Mouse (Mus musculus) heart, postnatal 14 days (tissue): ENCODE results near the gene Wdr60. TPM values are rescaled to one million over a fixed set of nuclear protein-coding genes. Genes with fewer than 3 reads are reported as not detected.

Experiments used
- DNase-seq, 2 experiments: peaks; one replicate each; pipeline ENCODE4 v3.0.0; 2021 to 2022
- intact Hi-C: fragments of 180-260 bp; cut with DNase I; formaldehyde crosslinking; loops from one replicate; pipeline ENCODE4 v1.15.1; 2025
- microRNA-seq, 2 experiments: library from miRNA; unstranded; fragments of <30 nt; microRNA quantifications; one replicate each; pipeline ENCODE4 v1.2.0; 2021 to 2022
- total RNA-seq, 2 experiments: library from RNA; stranded (reverse); gene quantifications; 2 replicates each; pipeline ENCODE4 v1.2.3; 2021

Gene Wdr60
- total RNA-seq, 2 experiments from 2014 or later, result 2.7 to 2.8 TPM

DNA sequence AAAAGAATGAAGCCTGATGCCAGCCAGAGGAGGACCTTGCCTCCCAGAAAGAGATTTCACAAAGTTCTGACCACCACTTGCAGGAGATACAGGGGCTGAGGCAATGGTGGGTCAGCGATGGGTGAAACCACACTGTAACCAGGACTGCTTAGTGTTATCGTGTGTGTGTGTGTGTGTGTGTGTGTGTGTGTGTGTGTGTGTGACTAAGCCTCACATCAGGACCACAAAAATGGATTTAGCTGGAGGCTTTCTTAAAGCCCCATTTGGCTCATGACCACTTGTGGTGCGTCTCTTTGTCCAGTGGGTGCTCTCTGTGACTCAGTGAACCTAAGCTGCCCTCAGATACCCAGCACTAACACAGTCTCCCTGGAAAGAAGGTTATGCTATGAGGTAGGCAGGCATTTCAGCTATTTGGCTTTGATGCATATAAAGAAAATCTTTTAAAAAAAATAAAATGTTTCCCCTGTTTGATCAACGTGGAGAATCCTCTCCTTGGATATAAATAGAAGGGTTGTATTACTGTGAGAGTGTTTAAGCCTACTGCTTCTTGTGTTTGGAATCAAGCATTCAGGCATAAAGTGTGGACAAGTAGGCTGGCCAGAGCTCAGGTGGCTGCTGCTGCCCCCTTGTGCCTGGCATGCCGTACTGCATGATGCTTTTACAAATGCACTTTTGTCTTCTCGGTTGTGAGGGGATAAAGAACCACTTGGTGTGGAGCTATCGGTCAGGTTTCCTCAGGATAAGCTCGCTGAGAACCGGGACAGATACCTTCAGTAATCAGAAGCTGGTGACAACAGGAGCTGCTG lies 60.4 kb downstream of the Wdr60 start:
- intact Hi-C loops, result loop anchor here (2.0 kb wide), 1 partner anchor 132 kb away; no protein-coding TSS in a partner anchor
- DNase-seq, result peak; percentile 67 to 76

- intact Hi-C loops, result no loop called here
- DNase-seq, result no peak
These were observed 64.0 kb downstream of the Wdr60 start for GRCm38 (mm10) chr12:116198791-116199190.

DNA sequence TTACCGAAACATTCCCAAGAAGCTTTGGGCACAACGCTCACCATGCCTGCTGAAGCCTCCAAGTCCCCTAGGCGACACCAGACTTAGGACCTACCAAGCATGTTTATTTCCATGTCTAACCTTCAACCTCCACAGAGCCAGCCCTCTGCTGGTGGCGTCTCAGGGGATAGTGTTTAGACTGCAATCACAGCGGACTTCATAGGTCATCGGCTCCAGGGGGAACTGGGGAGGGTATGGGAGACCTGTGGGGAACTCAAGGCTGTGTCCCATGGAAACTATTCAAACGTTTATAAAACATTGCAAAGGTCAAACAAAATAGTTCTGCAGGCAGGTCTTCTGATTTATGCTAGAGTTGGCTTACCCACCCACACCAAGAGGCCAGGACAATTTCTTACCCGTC lies 66.6 kb downstream of the Wdr60 start:
- intact Hi-C loops, result no loop called here
- no peak for DNase-seq

GRCm38 (mm10) chr12:116194641-116195040 lies 68.2 kb downstream of the Wdr60 start:
- intact Hi-C loops, result no loop called here
- no peak for DNase-seq

DNA sequence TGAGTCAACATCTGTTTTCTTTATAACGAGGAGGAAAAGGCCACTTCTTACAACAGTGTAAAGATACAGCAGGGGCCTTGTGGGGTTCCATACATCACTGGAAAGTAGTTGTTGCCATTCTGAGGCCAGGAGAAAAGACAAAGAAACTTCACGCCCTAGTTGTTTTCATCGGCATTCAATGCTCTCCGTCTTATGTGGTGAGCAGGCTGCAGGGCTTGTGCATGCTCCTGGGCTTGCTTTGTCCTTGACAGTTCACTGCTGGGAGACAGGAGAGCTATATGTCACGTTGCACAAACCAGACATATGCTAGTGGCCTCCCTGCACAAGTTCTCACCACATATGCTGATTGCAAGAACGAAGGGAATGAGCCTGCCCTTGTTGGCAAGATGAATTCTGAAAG lies 68.9 kb downstream of the Wdr60 start:
- no peak for DNase-seq
- intact Hi-C loops, result no loop called here

- intact Hi-C loops, result no loop called here
- no peak for DNase-seq
These were observed 79.4 kb downstream of the Wdr60 start for GRCm38 (mm10) chr12:116183212-116183935.

- DNase-seq, result no peak
- intact Hi-C loops, result no loop called here
These were observed 80.4 kb downstream of the Wdr60 start for GRCm38 (mm10) chr12:116182376-116182775.

DNA sequence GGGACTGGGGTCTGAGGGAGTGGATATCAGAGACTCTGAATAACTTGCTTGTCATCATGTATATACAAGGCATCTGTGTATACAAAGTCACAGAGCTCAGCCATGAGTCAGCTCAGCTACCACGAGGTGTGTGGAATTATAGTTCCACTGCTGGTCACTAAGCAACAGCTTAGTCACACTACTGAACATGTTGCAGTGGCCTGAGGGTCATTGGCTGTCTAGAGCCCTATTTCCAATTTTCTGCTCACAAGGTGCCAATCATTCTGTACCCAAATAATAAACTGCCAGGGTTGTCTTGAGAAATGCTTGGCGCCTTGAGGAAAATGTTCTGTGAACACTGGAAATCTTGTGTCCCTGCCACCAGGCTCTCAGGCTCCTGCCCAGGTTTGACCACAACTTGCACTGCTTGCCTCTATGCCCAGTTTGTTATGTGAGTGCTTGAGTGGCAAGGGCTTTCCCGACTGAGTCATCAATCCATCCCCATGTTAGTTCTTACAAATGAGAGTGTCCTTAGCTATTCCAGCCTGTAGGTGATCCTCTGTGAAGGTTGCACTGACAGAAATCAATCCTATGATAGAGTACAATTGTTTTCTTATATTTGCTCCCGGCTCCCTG lies 81.3 kb downstream of the Wdr60 start:
- DNase-seq, result no peak
- intact Hi-C loops, result no loop called here

GRCm38 (mm10) chr12:116176930-116177329 lies 85.9 kb downstream of the Wdr60 start:
- intact Hi-C loops, result no loop called here
- peak in 1 of 2 experiments; percentile 5 for DNase-seq

DNA sequence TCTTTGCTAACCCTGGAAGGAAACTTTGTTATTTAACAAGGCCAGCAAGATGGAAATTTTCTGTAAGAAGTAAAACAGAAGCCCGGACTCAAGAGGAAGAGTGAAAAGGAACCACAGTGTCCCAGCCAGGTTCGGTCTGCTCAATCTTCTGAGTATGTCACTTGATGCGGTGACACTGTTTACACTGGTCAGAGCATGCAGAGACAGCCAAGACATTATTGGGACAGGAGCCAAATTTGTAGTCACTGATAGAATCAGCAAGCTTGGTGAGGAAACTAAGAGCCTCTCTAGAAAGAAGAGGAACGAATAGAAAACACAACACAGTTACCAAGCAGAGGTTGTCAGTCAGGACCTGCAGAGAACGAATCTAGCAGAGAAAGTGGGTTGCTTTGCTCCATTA lies 93.2 kb downstream of the Wdr60 start:
- DNase-seq, result peak in 1 of 2 experiments; percentile 9
- intact Hi-C loops, result no loop called here

GRCm38 (mm10) chr12:116165368-116165767 lies 97.5 kb downstream of the Wdr60 start:
- no peak for DNase-seq
- intact Hi-C loops, result no loop called here

DNA sequence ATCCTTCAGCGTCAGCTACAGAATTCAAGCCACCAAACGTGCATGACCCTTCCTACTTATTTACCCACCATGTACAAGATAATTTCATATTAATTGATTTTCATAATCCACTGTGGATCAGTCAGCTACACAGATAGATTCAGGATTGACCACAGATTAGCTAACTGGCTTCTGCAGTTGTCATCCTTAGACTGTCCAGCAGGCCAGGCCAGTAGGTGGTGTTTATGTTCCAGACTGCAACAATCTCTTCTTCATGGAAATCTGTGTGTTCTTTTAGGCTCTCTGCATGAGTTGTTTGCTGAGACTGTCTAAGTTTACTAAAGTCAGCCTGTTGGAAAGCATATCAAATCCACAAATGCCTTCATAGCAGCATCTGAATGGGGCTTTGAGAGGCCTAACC lies 103.1 kb downstream of the Wdr60 start:
- intact Hi-C loops, result no loop called here
- DNase-seq, result no peak

DNA sequence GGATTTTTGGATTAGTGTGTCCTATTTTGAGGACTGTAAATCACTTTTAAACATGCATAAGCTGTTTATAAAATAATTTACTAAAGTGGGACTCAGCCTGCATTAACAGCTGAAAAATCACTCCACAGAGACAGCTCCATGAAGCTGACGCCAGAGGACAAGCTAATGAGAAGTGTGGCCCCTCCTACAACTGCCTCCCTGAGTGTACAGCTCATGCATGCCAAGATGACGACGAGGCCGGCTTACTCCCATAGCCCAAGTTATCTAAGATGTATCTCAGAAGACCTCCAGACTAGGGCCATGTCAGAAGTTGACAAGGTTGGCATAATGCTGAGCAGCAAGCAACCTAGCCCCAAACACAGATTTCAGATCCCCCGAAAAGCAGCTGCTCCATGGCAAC lies 103.6 kb downstream of the Wdr60 start:
- intact Hi-C loops, result no loop called here
- no peak for DNase-seq

DNA sequence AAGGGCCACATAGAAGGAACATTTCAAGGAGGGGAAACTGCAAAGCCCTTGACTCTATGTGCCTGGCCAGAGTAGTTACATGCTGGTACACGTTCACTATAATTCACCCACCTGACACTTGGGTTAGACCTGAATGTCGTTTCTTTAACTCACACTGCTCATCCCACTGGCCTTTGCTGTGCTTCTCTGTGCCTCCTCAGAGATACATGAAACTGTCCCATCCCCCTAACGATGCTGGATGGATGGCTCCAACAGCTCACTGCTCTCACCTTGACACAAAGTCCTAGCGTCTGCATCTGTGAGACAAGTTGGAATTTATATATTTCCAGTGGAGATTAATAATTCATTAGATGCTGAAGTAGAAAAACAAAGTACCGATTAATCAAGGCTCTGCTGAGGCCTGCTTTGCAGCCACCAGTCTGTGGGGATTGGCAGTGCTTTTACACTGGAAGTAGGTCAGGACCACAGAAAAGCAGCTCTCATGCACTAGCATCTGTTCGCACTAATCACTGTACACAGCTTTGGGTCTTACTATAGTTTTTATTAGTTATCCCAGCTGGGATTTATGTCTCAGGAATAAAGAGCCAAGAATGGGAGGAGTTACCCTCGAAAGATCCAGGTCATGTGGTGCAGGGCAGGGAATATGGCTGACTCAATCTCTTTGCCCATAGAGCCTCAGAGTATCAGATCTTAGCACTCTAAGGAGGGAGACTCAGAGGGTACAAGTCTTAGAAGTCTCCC lies 105.9 kb downstream of the Wdr60 start:
- intact Hi-C loops, result no loop called here
- DNase-seq, result no peak

Small RNA genes lying within 50 kb of the gene (microRNA-seq; reads per million reads assigned to microRNA genes)
- 0 reads per million in 2 experiments for gene Gm23190

Other genes with a start within 250 kb of the Wdr60 start
- 10 to 100 TPM; 27.9 to 30.4 TPM for gene Zfp386, start 215.3 kb downstream of the Wdr60 start, total RNA-seq
- gene Vipr2, start 185.3 kb downstream of the Wdr60 start, total RNA-seq, result 1 to 10 TPM; 2.2 to 2.3 TPM
- gene Gm11027, start 12.4 kb upstream of the Wdr60 start, total RNA-seq, result not detected
- gene Esyt2, start 18.2 kb upstream of the Wdr60 start, total RNA-seq, result 10 to 100 TPM; 30.9 to 34.7 TPM
- 1 to 10 TPM; 5.5 to 8.2 TPM for gene Ncapg2, start 142.4 kb upstream of the Wdr60 start, total RNA-seq
- under 1 TPM; 0.12 to 0.19 TPM for gene Ptprn2, start 222.7 kb upstream of the Wdr60 start, total RNA-seq